Mouse (Mus musculus): ENCODE data around the gene Rab19. TPM values are rescaled to one million over a fixed set of nuclear protein-coding genes. Genes with fewer than 3 reads are reported as not detected.

The Rab19 gene
- polyA plus RNA-seq, 1 experiment from 2014 or later = 4.0 TPM

GRCm38 (mm10) chr6:39427276-39428003 lies 46.5 kb downstream of the Rab19 start:
- ATAC-seq (replicated peaks; ENCODE audit: low FRiP score, low TSS enrichment, low read depth) = no peak
- H3K4me1 ChIP-seq (replicated peaks; ENCODE audit: control insufficient read depth, insufficient read depth, low read length) = no peaks in the 10 kb centered on the region
- H3K36me3 ChIP-seq (ENCODE audit: control insufficient read depth, insufficient read depth, low read length) = no peaks in the 10 kb centered on the region
- H3K27me3 ChIP-seq (replicated peaks; ENCODE audit: control insufficient read depth, insufficient read depth, low read length) = no peaks in the 10 kb centered on the region
- no peak overlapping the region for H3K4me3 ChIP-seq (ENCODE audit: low read depth, low read length)
- no peak overlapping the region for H3K9ac ChIP-seq (ENCODE audit: low read length)
- no peak for DNase-seq (ENCODE audit: low spot score)
- H3K27ac ChIP-seq (ENCODE audit: low read depth) = no peak overlapping the region
- WGBS = 82% methylated on average over 4 of the region's 4 CpGs
- H3K4me2 ChIP-seq (ENCODE audit: low read length) = no peak overlapping the region
- H3K9me3 ChIP-seq (ENCODE audit: control insufficient read depth, low read length) = no peaks in the 10 kb centered on the region

- Histone ChIP-seq H3K9me3 (ENCODE audit: control insufficient read depth, low read length) (no peaks in the 10 kb centered on the region), H3K36me3 (ENCODE audit: control insufficient read depth, insufficient read depth, low read length) (no peaks in the 10 kb centered on the region), H3K9ac (ENCODE audit: low read length) (no peak overlapping the region), H3K4me2 (ENCODE audit: low read length) (no peak overlapping the region), H3K27ac (ENCODE audit: low read depth) (no peak overlapping the region), H3K4me1 (replicated peaks; ENCODE audit: control insufficient read depth, insufficient read depth, low read length) (no peaks in the 10 kb centered on the region), H3K27me3 (replicated peaks; ENCODE audit: control insufficient read depth, insufficient read depth, low read length) (no peaks in the 10 kb centered on the region), H3K4me3 (ENCODE audit: low read depth, low read length) (no peak overlapping the region)
- 76% methylated on average over 6 of the region's 6 CpGs for WGBS
- no peak for ATAC-seq (replicated peaks; ENCODE audit: low FRiP score, low TSS enrichment, low read depth)
- no peak for DNase-seq (ENCODE audit: low spot score)
These were observed 48.2 kb downstream of the Rab19 start for GRCm38 (mm10) chr6:39429007-39429788.

- Histone ChIP-seq H3K27me3 (replicated peaks; ENCODE audit: control insufficient read depth, insufficient read depth, low read length) (no peaks in the 10 kb centered on the region), H3K4me3 (ENCODE audit: low read depth, low read length) (no peak overlapping the region), H3K27ac (ENCODE audit: low read depth) (no peak overlapping the region), H3K9ac (ENCODE audit: low read length) (no peak overlapping the region), H3K9me3 (ENCODE audit: control insufficient read depth, low read length) (no peaks in the 10 kb centered on the region), H3K4me2 (ENCODE audit: low read length) (no peak overlapping the region), H3K36me3 (ENCODE audit: control insufficient read depth, insufficient read depth, low read length) (no peaks in the 10 kb centered on the region), H3K4me1 (replicated peaks; ENCODE audit: control insufficient read depth, insufficient read depth, low read length) (no peaks in the 10 kb centered on the region)
- no peak for DNase-seq (ENCODE audit: low spot score)
- ATAC-seq (replicated peaks; ENCODE audit: low FRiP score, low TSS enrichment, low read depth) = no peak
- WGBS = 73% methylated on average over 11 of the region's 11 CpGs
These were observed 49.7 kb downstream of the Rab19 start for GRCm38 (mm10) chr6:39430722-39431121.

GRCm38 (mm10) chr6:39433174-39433573 lies 52.2 kb downstream of the Rab19 start:
- Histone ChIP-seq H3K9me3 (ENCODE audit: control insufficient read depth, low read length) (no peaks in the 10 kb centered on the region), H3K36me3 (ENCODE audit: control insufficient read depth, insufficient read depth, low read length) (no peaks in the 10 kb centered on the region), H3K27me3 (replicated peaks; ENCODE audit: control insufficient read depth, insufficient read depth, low read length) (no peaks in the 10 kb centered on the region), H3K4me3 (ENCODE audit: low read depth, low read length) (no peak overlapping the region), H3K27ac (ENCODE audit: low read depth) (no peak overlapping the region), H3K4me2 (ENCODE audit: low read length) (no peak overlapping the region), H3K4me1 (replicated peaks; ENCODE audit: control insufficient read depth, insufficient read depth, low read length) (no peaks in the 10 kb centered on the region), H3K9ac (ENCODE audit: low read length) (no peak overlapping the region)
- 90% methylated on average over 4 of the region's 4 CpGs for WGBS
- DNase-seq (ENCODE audit: low spot score) = no peak
- ATAC-seq (replicated peaks; ENCODE audit: low FRiP score, low TSS enrichment, low read depth) = no peak

GRCm38 (mm10) chr6:39433701-39434100 lies 52.7 kb downstream of the Rab19 start:
- H3K4me3 ChIP-seq (ENCODE audit: low read depth, low read length) = no peak overlapping the region
- ATAC-seq (replicated peaks; ENCODE audit: low FRiP score, low TSS enrichment, low read depth) (no peak), DNase-seq (ENCODE audit: low spot score) (no peak)
- H3K9ac ChIP-seq (ENCODE audit: low read length) = no peak overlapping the region
- no peaks in the 10 kb centered on the region for H3K9me3 ChIP-seq (ENCODE audit: control insufficient read depth, low read length)
- no peaks in the 10 kb centered on the region for H3K36me3 ChIP-seq (ENCODE audit: control insufficient read depth, insufficient read depth, low read length)
- no peaks in the 10 kb centered on the region for H3K4me1 ChIP-seq (replicated peaks; ENCODE audit: control insufficient read depth, insufficient read depth, low read length)
- no peak overlapping the region for H3K27ac ChIP-seq (ENCODE audit: low read depth)
- H3K27me3 ChIP-seq (replicated peaks; ENCODE audit: control insufficient read depth, insufficient read depth, low read length) = no peaks in the 10 kb centered on the region
- H3K4me2 ChIP-seq (ENCODE audit: low read length) = no peak overlapping the region

- WGBS = 68% methylated on average over 2 of the region's 2 CpGs
- H3K27ac ChIP-seq (ENCODE audit: low read depth) = no peak overlapping the region
- no peak for DNase-seq (ENCODE audit: low spot score)
- no peaks in the 10 kb centered on the region for H3K27me3 ChIP-seq (replicated peaks; ENCODE audit: control insufficient read depth, insufficient read depth, low read length)
- no peak overlapping the region for H3K4me2 ChIP-seq (ENCODE audit: low read length)
- no peaks in the 10 kb centered on the region for H3K9me3 ChIP-seq (ENCODE audit: control insufficient read depth, low read length)
- no peak overlapping the region for H3K9ac ChIP-seq (ENCODE audit: low read length)
- H3K4me3 ChIP-seq (ENCODE audit: low read depth, low read length) = no peak overlapping the region
- no peaks in the 10 kb centered on the region for H3K4me1 ChIP-seq (replicated peaks; ENCODE audit: control insufficient read depth, insufficient read depth, low read length)
- no peak for ATAC-seq (replicated peaks; ENCODE audit: low FRiP score, low TSS enrichment, low read depth)
- no peaks in the 10 kb centered on the region for H3K36me3 ChIP-seq (ENCODE audit: control insufficient read depth, insufficient read depth, low read length)
These were observed 53.3 kb downstream of the Rab19 start for GRCm38 (mm10) chr6:39434111-39434885.

GRCm38 (mm10) chr6:39434886-39435492 lies 54.0 kb downstream of the Rab19 start:
- no peak for DNase-seq (ENCODE audit: low spot score)
- ATAC-seq (replicated peaks; ENCODE audit: low FRiP score, low TSS enrichment, low read depth) = no peak
- Histone ChIP-seq H3K36me3 (ENCODE audit: control insufficient read depth, insufficient read depth, low read length) (no peaks in the 10 kb centered on the region), H3K9ac (ENCODE audit: low read length) (no peak overlapping the region), H3K4me1 (replicated peaks; ENCODE audit: control insufficient read depth, insufficient read depth, low read length) (no peaks in the 10 kb centered on the region), H3K27ac (ENCODE audit: low read depth) (no peak overlapping the region), H3K4me2 (ENCODE audit: low read length) (no peak overlapping the region), H3K9me3 (ENCODE audit: control insufficient read depth, low read length) (no peaks in the 10 kb centered on the region), H3K27me3 (replicated peaks; ENCODE audit: control insufficient read depth, insufficient read depth, low read length) (no peaks in the 10 kb centered on the region), H3K4me3 (ENCODE audit: low read depth, low read length) (no peak overlapping the region)
- 75% methylated on average over 2 of the region's 2 CpGs for WGBS

GRCm38 (mm10) chr6:39435875-39436274 lies 54.9 kb downstream of the Rab19 start:
- Histone ChIP-seq H3K27ac (ENCODE audit: low read depth) (no peak overlapping the region), H3K4me3 (ENCODE audit: low read depth, low read length) (no peak overlapping the region), H3K36me3 (ENCODE audit: control insufficient read depth, insufficient read depth, low read length) (no peaks in the 10 kb centered on the region), H3K27me3 (replicated peaks; ENCODE audit: control insufficient read depth, insufficient read depth, low read length) (no peaks in the 10 kb centered on the region), H3K9ac (ENCODE audit: low read length) (no peak overlapping the region), H3K9me3 (ENCODE audit: control insufficient read depth, low read length) (no peaks in the 10 kb centered on the region), H3K4me1 (replicated peaks; ENCODE audit: control insufficient read depth, insufficient read depth, low read length) (no peaks in the 10 kb centered on the region), H3K4me2 (ENCODE audit: low read length) (no peak overlapping the region)
- WGBS = 80% methylated on average over 5 of the region's 5 CpGs
- DNase-seq (ENCODE audit: low spot score) (no peak), ATAC-seq (replicated peaks; ENCODE audit: low FRiP score, low TSS enrichment, low read depth) (no peak)

All from intestine, embryonic 14.5 days (tissue).